Mouse (Mus musculus) heart, adult 2 months (tissue): ENCODE data around the gene Dlg3.

ENCODE experiments used
- CTCF ChIP-seq: fragments of 200-600 bp; IDR thresholded peaks from 2 replicates; pipeline ENCODE4 v1.8.1; 2022; ENCODE audit warnings: antibody characterized with exemption, mild to moderate bottlenecking, moderate library complexity
- EP300 ChIP-seq: fragments of 200-500 bp; IDR thresholded peaks from 2 replicates; pipeline ENCODE4 v1.6.1; 2011; ENCODE audit warnings: low read depth, low read length, control low read depth; ENCODE audit not compliant: insufficient read depth
- POLR2A ChIP-seq: fragments of 200-500 bp; IDR thresholded peaks from 2 replicates; pipeline ENCODE4 v1.6.1; 2011; ENCODE audit warnings: mild to moderate bottlenecking, low read depth, low read length, control low read depth; ENCODE audit not compliant: insufficient read depth

DNA sequence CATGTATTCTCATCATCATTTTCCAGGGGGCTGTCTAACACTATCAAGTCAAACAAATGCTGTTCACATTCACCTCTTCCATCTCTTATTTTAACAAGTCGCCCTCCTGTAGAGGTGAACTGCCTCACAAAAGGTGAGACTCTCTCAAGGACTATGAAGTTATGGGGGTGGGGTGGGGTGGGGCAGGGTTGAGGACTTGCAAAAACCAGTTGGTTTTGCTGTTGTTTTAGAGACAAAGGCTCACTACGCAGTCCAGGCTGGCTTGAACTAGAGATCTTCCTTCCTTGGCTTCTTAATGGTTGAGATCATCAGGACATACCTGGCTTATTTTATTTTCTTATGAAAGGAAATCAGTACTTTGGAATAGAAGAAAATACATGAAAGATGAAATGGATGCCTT, 65.3 kb downstream of the Dlg3 start:
- TF ChIP-seq CTCF (no peak), EP300 (no peak), POLR2A (no peak)
